Mouse (Mus musculus): ENCODE results near the gene Disp1. TPM values are rescaled to one million over a fixed set of nuclear protein-coding genes. Genes with fewer than 3 reads are reported as not detected.

Disp1 gene
- total RNA-seq, 2 experiments from 2014 or later: 11.5 to 12.7 TPM

DNA sequence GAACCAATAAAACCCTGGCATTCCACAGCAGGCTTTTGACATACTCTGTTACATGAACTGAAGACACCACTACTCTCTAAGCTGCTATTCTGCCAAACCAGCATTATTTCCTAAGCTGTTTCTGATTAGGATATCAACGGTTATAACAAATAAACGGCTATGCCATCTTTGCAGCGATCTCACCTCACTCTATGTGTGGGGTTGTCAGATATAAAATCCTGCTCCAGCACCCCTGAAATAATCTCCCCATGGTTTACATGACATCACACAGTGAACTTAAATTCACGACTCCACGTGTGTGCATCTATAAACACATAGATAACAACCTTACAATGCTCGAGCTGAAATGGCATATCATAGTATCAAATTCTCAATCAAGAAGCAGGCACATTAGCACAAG lies 13.7 kb downstream of the Disp1 start:
- no peak for DNase-seq (ENCODE audit: low spot score in 2 of 2)

DNA sequence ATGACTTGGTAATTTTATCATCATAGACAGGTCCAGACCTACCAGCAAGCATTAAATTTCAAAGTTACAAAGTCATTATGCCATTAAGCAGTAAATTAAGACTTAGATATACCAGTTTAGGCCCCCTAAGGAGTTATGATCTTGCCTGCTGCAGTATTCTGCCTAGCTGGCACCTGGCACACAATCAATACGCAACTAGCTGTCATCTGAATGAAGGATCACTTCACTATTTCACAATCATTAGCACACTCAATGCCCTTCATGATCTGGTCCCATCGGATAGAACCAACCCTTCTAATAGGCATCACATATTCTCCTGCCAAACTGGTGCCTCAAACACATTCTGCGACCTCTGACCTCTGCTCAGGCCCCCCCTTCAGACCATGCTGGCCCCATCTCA lies 14.2 kb downstream of the Disp1 start:
- DNase-seq (ENCODE audit: low spot score in 2 of 2): no peak

DNA sequence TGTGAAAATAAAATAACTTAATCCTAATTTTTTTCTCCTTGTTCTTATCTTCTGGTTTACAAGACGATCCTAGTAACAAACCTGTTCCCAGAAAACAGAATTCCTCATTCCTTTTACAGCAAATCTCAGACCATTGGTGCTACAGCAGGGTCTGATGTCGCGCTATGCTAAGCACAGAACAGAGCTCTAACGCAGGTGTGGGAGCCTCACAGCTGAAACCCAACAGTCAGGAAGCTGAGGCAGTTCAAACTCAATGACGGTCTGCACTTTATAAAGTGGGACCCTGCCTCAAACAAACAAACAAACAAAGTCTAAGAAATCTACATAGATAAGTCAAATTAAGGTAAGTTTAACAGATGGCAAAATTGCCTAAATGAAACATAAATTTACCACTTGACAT lies 20.4 kb downstream of the Disp1 start:
- DNase-seq (ENCODE audit: low spot score in 2 of 2): no peak

DNA sequence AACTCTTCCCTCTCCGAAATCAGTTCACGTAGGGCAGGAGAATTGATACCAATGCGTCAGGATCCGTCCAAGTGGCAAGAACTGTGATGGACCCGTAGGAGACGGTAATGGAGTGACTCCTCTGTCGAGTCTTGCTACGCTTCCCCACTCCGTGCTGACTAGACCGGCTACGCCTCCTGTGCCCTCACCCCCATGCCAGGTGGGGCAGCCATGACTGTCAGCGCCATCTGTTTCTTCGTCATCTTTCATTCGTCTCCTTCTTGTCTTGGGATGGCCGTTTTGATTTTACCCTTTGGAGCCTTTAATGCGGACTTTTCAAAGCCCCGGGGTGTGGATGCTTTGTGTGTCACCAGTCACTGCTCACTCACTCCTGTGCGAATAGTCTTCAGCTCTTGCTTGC lies 26.6 kb downstream of the Disp1 start:
- no peak for DNase-seq (ENCODE audit: low spot score in 2 of 2)

DNA sequence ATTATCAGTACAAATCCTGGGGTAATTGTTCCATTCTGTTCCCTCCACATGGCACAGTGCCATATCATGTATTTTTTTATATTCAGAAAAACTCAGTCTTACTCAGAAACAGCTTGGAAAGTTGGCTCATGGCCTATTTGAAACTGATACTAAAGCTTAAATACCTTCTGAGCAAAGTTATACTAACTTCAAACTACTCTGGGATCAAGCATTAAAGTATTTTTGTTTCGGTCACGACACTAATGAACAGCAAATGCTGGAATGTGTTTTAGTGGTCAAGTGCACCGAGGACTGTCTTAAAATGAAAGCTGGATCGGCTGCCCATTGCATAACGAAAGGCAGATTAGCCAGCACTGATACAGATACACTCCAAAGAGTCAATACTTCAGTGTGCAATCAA lies 27.2 kb downstream of the Disp1 start:
- DNase-seq (ENCODE audit: low spot score in 2 of 2): no peak

DNA sequence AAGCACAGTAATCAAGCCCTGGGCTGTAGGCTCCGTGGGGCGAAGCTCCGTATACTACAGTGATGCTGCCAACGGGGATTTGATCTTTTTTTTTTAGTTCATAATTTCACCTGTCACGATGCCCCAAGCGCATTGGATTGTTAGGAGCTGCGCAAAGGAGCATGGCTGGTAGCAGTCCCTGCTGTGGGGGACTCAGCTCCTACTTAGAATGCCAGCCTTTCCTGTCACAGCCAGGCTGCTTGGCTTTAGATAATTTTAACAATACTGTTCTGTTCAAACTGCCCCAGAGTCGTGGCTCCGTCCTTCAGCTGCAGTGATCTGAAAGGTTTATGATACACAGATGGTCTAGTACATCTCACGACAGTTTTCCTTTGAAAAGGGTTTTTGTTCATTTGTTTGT lies 29.9 kb downstream of the Disp1 start:
- no peak for DNase-seq (ENCODE audit: low spot score in 2 of 2)

DNA sequence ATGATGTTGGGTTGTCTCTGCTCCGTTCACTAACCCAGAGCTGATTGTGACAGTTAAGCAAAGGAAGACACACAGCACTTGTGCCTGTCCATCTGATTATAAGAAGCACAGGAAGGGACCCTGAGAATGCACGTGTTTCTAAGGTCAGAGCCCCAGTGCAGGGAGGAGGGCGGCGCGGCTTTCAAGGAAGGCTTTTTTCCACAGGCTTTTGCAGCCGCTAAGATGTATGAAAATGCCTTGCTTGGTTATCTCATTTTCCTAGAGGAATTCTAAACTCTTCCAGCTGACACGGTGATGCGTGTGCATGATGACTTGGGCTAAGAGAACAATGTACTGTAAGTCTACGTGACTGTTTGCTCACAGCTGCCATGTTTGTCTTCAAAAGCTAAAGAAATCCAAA lies 30.9 kb downstream of the Disp1 start:
- no peak for DNase-seq (ENCODE audit: low spot score in 2 of 2)

DNA sequence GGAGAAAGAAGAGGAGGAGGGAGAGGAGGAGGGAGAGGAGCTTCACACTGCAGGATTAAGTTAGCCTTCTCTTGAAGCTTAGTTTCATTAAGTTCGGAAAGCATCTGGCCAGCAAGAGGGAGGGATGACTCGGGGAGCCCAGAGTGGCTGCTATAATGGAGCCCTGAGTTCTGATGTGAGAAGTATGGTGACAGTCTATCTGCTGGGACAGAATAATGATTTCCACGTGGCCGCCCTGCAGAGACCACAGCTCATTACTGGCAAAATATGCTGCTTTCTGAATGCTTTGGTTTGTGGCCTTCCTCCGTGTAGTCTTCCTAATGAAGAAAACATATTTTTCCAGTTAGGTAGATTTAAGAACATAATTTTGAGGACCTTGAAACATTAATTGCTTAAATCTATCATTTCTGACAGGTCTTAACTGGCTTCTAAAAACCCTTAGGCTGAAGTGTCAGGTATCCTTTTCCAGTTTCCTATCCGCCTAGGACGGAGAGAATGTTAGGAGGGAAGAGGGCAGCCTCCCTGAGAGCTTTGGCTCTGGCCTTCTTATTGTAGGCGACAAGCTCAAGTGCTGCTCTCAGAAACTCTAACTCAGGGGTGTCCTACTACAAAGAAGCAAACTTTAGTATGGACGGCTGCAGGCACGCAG lies 32.2 kb downstream of the Disp1 start:
- no peak for DNase-seq (ENCODE audit: low spot score in 2 of 2)

DNA sequence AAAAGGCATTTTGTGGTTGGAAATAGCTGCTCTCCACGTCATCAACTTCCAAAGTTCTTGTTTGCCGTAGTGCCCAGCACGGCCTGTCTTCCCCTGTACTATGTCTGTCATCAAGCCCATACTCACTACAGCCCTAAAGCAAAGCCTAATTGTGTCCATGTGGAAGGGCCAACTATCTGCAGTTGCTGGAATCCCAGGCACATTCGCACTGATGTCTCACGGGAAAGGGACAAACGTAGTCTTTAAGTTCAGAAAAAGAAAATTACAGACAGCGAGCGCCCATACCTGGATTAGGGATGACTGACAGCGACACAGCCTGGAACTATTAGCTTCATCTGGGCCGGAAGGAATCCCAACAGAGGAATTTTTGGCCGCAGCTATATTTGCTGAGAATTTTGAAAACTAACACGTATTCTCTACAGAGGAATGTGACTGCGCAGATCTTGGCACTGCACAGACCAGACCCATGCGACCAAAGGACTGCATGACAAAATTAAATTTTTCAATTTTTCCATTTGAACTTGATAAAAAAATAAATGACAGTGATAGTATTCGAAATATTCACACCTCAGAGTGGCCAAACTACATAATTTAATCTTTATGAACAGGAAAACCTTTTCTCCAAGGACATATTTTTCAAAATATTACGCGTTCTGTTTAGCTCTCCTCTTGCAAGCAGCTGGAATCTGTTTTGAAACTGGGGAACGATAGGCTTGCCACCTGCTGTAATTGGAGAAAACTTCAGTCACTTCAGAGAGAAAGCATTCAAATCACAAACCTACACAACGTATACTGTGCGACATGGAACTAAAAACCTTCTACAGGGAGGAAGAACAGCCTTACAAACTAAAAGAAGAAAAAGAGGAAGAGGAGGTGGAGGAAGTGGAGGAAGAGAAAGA lies 33.0 kb downstream of the Disp1 start:
- DNase-seq (ENCODE audit: low spot score in 2 of 2): no peak

DNA sequence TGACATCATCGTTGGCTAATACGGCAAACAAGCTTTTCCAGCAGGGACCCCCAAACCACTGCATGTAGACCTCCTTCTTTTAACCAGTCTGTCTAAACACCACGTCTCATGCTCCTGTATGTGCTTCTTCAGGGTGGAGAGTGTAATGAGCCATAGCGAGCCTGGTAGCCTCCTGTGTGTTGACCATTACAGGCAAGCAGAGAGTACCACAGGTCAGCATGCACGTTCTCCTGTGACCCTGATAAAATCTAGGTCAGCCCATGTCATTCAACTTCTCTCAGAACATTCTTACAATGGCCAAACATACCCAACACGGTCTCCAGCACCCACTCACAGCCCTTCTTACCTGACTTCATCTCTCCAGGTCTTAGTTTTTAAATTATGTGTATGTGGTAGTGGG lies 35.8 kb downstream of the Disp1 start:
- no peak for DNase-seq (ENCODE audit: low spot score in 2 of 2)

DNA sequence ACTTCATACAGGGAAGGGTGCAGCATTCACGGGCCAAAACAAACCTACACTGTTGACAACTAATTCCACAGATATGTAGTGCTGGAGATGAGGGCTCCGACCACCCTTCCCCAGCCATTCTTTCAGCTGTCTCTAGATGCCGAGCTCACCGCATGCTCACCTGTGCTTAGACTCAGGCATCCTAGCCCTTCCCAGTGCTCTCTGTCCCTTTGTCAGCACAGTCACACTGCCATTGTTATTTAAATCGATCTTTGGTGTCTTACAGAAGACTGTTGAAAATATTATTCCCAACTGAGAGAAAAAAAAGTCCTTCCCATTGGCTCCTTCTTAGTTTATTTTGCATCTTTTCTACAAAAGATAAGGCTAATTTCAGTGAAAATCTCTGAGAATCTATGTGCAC lies 36.6 kb downstream of the Disp1 start:
- DNase-seq (ENCODE audit: low spot score in 2 of 2): no peak

DNA sequence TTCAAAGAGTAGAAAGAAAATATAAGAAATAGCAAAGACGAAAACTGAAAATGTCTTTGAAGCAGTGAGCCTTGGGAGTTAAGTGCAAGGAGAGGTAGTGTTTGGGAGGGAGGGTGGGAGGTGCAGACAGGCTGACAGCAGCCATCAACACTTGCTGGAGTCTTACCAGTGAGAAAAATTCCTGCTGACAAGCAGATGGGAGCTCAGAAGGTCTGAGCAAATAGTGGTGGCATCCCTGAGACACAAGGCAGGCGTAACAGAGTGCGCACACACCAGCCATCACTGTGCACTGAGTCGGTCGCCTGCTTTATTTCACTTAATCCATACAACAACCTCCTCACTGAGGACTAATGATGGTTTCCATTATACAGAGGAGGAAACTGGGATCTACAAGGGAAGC lies 37.8 kb downstream of the Disp1 start:
- no peak for DNase-seq (ENCODE audit: low spot score in 2 of 2)

DNA sequence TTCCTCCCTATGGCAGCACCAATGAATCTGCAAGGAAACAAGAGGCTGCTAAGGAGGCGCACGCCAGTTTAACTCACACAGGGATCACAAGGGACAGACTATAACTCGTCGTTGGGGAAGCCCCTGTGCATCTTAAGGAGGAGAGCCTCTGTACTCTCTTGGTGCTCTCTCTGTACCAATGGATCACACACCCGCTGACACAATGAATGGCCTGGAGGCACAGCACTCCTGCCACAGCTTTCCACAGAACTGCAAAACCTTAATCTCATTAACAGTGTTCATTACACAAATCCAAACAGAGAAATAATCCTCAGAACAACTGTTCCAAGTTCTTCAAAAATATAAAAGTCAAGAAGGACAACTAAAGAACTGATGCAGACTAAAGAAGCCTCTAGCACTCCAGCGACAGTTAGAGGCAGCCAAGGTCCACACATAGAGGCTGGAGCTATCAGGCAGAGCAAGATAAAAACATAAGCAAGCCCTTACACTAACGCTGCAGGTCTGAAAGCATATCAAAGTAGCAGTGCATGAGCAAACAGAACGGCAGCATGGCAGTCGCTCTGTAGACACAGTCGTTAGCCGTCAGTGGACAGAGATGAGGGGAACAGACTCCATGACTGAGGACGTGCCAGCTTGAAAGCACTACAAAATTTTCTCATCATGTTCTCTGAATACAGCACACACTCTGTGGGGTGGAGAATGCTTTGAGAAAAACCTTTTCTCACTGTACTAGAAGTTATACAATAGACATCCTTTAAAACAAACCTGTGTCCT lies 38.5 kb downstream of the Disp1 start:
- DNase-seq (ENCODE audit: low spot score in 2 of 2): no peak

DNA sequence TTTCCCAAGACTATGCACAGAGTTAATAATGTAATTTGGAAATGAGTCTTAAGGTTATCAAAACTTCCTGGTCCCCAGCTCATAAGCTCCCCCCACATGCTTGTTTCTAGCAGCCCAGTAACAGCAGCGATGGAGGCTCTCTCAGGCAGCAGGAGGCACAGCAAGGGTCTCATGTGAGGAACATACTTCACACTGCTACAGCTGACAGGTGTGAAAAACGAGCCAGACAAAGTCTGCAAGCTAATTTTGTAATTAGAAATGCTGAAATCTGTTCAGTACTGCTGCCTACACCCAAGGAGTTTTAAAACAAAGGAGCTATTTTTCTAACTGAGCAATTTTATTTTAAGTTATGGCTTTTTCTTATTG lies 40.3 kb downstream of the Disp1 start:
- DNase-seq (ENCODE audit: low spot score in 2 of 2): no peak

DNA sequence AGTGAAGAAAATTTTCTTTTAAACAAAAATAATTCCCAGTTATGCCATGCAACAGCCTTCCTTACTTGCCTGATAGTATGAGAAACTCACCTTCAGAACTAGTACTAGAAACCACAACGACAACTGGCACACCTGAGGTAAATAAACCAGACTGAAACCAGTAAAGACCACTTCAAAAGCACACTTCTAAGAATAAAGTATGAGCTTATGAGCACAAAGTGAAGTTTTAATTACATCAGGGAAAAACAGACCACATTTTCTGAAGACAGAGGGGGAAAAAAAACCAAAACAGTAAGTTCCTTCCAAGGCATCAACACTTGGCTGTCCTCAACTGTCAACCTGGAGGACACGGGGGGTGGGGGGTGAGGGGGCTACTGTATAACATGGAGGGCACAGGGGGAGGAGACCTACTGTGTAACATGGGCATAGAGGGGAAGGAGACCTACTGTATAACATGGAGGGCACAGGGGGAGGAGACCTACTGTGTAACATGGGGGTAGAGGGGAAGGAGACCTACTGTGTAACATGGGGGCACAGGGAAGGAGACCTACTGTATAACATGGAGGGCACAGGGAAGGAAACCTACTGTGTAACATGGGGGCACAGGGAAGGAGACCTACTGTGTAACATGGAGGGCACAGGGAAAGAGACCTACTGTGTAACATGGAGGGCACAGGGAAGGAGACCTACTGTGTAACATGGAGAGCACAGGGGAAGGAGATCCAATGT lies 40.9 kb downstream of the Disp1 start:
- DNase-seq (ENCODE audit: low spot score in 2 of 2): no peak

DNA sequence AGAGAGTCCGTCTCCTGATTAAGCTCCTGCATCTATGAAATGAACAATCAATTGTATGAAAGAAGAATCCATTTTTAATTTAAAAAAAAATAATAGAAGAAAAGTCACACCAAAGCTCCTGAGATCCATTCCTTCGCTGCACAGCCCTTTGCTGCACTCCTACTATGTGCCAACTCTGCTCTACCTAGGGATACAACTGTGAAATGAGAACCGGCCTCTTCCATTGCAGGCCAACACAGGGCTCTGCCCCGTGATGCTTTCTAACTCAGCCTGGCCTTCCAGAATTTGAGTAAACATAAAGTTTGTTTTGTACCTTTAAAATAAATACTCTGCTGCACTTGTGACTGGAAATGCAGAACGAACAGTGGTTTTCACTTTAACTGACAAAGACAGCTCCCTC lies 42.0 kb downstream of the Disp1 start:
- no peak for DNase-seq (ENCODE audit: low spot score in 2 of 2)

DNA sequence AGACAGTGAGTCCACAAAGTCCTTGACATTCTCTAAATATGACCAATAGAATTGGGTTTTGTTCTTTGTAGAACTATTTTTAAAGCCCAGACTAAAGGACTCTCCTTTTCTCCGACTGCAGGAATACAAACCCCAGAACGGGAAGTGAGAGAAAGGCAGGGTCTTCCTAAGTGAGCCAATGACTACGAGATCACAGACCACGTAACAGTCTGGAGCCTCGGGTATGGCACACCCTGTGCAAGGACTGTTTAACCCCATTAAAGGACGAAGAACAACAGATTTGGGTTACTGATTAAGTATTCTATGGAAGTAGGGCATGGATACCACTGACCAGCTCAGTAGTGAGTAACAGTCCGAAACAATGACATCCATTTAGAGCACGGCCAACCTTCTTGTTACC lies 46.1 kb downstream of the Disp1 start:
- DNase-seq (ENCODE audit: low spot score in 2 of 2): no peak

DNA sequence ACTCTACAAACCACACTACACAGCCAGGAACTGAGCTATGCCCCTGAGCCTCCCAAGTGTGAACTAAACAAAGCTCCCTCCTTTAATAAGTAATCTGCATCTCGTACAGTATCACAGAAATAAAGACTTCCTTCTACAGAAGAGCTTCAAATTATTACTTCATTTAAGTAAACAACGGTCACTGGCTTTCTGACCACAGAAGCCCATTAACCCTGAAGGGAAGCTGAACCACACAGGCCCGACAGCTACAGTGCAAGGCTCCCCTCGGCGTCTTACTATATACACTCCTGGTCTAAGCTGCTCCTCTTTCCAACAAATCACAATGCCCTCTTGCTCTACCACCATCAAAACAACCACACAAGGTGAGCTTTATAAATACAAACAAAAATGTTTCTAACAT lies 50.2 kb downstream of the Disp1 start:
- no peak for DNase-seq (ENCODE audit: low spot score in 2 of 2)

DNA sequence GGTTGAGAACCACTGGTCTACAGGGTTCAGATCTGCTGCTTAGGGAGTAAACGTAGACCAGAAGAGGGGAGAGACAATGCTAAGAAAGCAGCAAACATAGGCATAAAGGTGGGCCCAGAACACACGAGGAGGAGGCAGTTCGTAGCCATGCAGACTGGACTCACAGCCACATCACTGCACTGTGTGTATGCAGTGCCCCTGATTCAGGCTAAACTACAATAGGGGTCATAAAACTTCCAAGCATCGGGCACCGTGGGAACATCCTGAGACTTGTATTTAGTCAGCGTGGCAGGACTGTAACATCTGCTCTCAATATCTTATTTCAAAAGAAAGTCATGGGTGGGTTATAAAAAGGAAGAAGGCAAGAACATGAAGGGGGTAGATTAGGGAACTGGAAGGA lies 52.9 kb downstream of the Disp1 start:
- no peak for DNase-seq (ENCODE audit: low spot score in 2 of 2)

DNA sequence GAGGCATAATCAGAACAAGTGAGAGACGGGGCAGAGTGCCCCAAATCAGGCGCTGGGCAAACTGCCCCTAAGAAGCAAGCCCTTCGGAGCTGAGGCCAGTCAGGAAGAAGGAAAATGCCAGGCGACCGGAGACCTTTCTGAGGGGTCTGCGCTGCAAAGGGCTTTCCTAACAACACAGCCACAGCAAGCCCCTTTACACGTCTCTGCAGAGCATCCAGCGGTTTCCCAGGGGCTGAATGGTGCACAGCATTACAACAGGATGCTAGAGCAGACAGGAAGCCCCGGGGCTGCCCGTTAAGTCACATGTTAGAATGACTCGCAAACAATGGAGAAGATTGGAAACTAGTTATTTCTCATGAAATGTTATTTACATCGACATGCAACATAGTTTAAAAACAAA lies 53.5 kb downstream of the Disp1 start:
- DNase-seq (ENCODE audit: low spot score in 2 of 2): no peak

DNA sequence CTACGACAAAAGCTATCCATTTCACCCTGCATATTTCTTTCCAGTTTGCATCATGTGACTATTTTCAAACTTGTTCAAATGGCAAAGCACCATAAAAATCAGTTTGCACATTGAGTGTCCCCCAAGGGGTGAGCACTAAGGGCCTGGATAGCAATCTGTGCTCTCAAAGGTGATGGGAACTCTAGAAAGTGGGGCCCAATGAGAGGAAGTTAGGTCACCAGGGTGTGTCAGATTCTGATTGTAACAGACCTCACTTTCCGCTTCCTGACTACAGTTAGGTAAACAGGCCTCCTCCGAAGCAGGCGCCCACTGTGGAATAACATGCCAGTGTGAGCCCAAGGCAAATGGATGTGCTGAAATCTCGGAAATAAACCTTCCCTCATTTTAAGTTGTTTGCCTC lies 54.6 kb downstream of the Disp1 start:
- DNase-seq (ENCODE audit: low spot score in 2 of 2): no peak
